Mouse (Mus musculus): ENCODE data around the gene Dnajb2. TPM values are rescaled to one million over a fixed set of nuclear protein-coding genes. Genes with fewer than 3 reads are reported as not detected.

Dnajb2 gene
- total and polyA plus RNA-seq, 2 experiments: 25.4 to 55.9 TPM

DNA sequence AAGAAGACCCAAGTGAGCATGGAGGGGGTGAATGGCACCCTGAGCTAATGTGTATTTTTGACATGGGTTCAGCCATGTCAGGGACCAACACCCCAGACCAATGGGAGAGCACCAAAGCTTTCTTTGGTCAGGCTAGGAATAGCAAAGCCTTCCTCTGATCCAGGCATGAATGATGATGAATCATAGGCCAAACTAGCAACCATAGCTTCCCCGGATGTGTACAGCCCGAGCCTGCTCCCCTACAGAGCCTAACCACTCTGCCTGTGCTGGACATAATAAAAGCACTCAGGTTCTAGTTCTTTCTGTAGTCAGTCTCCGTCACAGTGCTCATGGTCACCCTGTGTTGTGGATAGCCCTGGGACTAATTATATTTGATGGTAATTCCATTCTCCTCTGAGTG lies 14.7 kb upstream of the Dnajb2 start:
- WGBS: 91% methylated on average over 3 of the region's 3 CpGs
- H3K4me1 ChIP-seq (ENCODE audit: control insufficient read depth, insufficient read depth, low read length): peaks cover 15% of the 10 kb centered on the region
- no peak overlapping the region for H3K9ac ChIP-seq (ENCODE audit: low read depth, low read length)
- H3K27me3 ChIP-seq (ENCODE audit: control insufficient read depth, insufficient read depth, low read length): no peaks in the 10 kb centered on the region
- no peak for TF ChIP-seq POLR2A (IDR thresholded peaks at IDR 0.05; ENCODE audit: extremely low read depth, insufficient read depth, low read length)
- no peak for TF ChIP-seq CTCF (IDR thresholded peaks at IDR 0.05; ENCODE audit: low read depth, low read length)
- no peak overlapping the region for H3K27ac ChIP-seq (replicated peaks; ENCODE audit: insufficient read depth, low read depth, low read length)
- H3K4me3 ChIP-seq (ENCODE audit: insufficient read depth, low read depth, low read length): no peak overlapping the region
- H3K36me3 ChIP-seq (ENCODE audit: control insufficient read depth, insufficient read depth, low read length): no peaks in the 10 kb centered on the region
- peaks cover 6% of the 10 kb centered on the region; the same call in 1 of the 2 replicates for H3K79me2 ChIP-seq (ENCODE audit: control insufficient read depth, insufficient read depth, low read length)
- DNase-seq (ENCODE audit: extremely low read depth, low read depth, low spot score): no peak

DNA sequence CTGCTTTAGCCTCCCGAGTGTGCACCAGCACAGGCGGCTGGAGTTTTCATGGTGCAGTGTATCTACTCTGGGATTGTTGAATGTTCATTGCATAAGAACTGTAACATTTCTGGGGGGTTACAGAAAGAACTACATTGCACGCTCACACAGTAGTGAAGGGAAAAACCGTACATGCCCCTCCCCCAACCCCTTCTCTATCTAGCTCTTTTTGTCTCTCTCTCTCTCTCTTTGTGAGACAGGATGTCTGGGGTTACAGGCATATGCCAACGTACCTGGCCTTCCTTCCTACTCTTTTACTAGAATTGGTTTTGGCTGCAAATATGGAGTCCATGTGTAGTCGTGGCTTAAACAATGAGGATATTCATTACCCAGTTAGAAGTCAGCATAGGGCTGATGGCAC lies 13.3 kb upstream of the Dnajb2 start:
- H3K36me3 ChIP-seq (ENCODE audit: control insufficient read depth, insufficient read depth, low read length): no peaks in the 10 kb centered on the region
- WGBS: 79% methylated on average over 6 of the region's 6 CpGs
- H3K79me2 ChIP-seq (ENCODE audit: control insufficient read depth, insufficient read depth, low read length): peaks cover 6% of the 10 kb centered on the region; the same call in 1 of the 2 replicates
- peaks cover 7% of the 10 kb centered on the region for H3K4me1 ChIP-seq (ENCODE audit: control insufficient read depth, insufficient read depth, low read length)
- H3K27ac ChIP-seq (replicated peaks; ENCODE audit: insufficient read depth, low read depth, low read length): no peak overlapping the region
- H3K9ac ChIP-seq (ENCODE audit: low read depth, low read length): no peak overlapping the region
- H3K27me3 ChIP-seq (ENCODE audit: control insufficient read depth, insufficient read depth, low read length): no peaks in the 10 kb centered on the region
- no peak overlapping the region for H3K4me3 ChIP-seq (ENCODE audit: insufficient read depth, low read depth, low read length)
- TF ChIP-seq CTCF (IDR thresholded peaks at IDR 0.05; ENCODE audit: low read depth, low read length) (no peak), POLR2A (IDR thresholded peaks at IDR 0.05; ENCODE audit: extremely low read depth, insufficient read depth, low read length) (no peak)
- DNase-seq (ENCODE audit: extremely low read depth, low read depth, low spot score): no peak

DNA sequence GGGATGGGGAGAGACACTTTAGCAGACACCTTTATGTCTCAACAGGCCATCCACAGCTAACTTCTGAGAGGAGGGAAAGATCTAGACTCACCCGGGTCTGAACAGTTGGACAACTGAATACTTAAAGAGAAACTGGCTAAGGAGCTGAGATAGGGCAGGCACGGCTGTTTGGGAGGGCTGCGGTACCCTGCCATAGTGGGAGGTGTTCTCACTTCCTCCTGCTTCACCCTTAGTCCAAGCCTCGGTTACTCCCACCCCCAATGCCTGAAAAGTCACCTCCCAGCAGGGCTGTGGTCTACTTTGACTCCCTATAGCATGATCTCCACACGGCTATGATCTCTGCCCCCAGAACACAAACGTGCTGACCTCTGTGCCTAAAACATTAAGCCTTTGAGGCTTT lies 12.7 kb upstream of the Dnajb2 start:
- Histone ChIP-seq H3K4me1 (ENCODE audit: control insufficient read depth, insufficient read depth, low read length) (peaks cover 7% of the 10 kb centered on the region), H3K4me3 (ENCODE audit: insufficient read depth, low read depth, low read length) (no peak overlapping the region), H3K9ac (ENCODE audit: low read depth, low read length) (no peak overlapping the region), H3K27ac (replicated peaks; ENCODE audit: insufficient read depth, low read depth, low read length) (no peak overlapping the region), H3K27me3 (ENCODE audit: control insufficient read depth, insufficient read depth, low read length) (no peaks in the 10 kb centered on the region), H3K36me3 (ENCODE audit: control insufficient read depth, insufficient read depth, low read length) (no peaks in the 10 kb centered on the region), H3K79me2 (ENCODE audit: control insufficient read depth, insufficient read depth, low read length) (peaks cover 4% of the 10 kb centered on the region; the same call in 1 of the 2 replicates)
- WGBS: 66% methylated on average over 6 of the region's 6 CpGs
- TF ChIP-seq CTCF (IDR thresholded peaks at IDR 0.05; ENCODE audit: low read depth, low read length) (no peak), POLR2A (IDR thresholded peaks at IDR 0.05; ENCODE audit: extremely low read depth, insufficient read depth, low read length) (no peak)
- DNase-seq (ENCODE audit: extremely low read depth, low read depth, low spot score): no peak

DNA sequence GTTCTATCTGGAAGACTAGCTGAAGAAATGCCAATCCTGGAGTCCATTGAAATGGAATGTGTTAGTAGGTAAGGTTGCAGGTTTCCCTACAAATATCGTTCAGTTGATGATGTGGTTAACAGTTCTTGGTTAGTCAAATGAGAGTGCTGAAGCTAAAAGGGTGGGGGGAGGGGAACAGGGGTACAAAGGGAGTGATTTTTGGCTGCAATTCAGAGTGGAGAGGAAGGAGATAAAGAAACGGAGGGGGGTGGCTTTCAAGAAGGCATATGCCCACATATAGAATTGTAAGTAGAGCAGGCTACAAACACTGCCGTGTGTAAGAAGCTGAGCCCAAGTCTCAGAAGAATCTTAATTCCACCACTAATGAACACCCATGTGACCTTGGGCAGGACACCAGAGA lies 10.7 kb upstream of the Dnajb2 start:
- no peak overlapping the region for H3K9ac ChIP-seq (ENCODE audit: low read depth, low read length)
- 61% methylated on average over 3 of the region's 3 CpGs for WGBS
- TF ChIP-seq POLR2A (IDR thresholded peaks at IDR 0.05; ENCODE audit: extremely low read depth, insufficient read depth, low read length) (no peak), CTCF (IDR thresholded peaks at IDR 0.05; ENCODE audit: low read depth, low read length) (no peak)
- H3K27ac ChIP-seq (replicated peaks; ENCODE audit: insufficient read depth, low read depth, low read length): no peak overlapping the region
- no peak overlapping the region for H3K4me3 ChIP-seq (ENCODE audit: insufficient read depth, low read depth, low read length)
- no peaks in the 10 kb centered on the region for H3K79me2 ChIP-seq (ENCODE audit: control insufficient read depth, insufficient read depth, low read length)
- peaks cover 5% of the 10 kb centered on the region for H3K4me1 ChIP-seq (ENCODE audit: control insufficient read depth, insufficient read depth, low read length)
- no peak for DNase-seq (ENCODE audit: extremely low read depth, low read depth, low spot score)
- H3K36me3 ChIP-seq (ENCODE audit: control insufficient read depth, insufficient read depth, low read length): no peaks in the 10 kb centered on the region
- no peaks in the 10 kb centered on the region for H3K27me3 ChIP-seq (ENCODE audit: control insufficient read depth, insufficient read depth, low read length)

DNA sequence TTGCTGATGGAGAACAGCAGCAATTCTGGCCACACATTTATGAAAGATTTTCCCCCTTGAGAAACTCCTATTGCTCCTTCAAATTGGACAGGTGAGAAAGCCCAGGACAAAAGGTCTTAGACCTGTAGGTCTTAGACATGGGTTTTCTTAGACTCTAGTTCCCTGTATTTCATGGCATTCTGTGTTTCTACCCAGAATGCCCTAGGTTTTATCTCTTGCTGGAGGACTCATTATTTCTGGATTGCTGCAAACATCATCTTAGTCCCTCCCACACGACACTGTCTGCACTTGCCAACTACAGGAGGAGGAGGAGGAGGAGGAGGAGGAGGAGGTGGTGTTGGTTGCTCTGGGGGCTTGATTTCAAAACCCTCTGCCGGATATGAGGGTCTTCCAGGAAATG lies 10.1 kb upstream of the Dnajb2 start:
- H3K36me3 ChIP-seq (ENCODE audit: control insufficient read depth, insufficient read depth, low read length): no peaks in the 10 kb centered on the region
- peaks cover 5% of the 10 kb centered on the region for H3K4me1 ChIP-seq (ENCODE audit: control insufficient read depth, insufficient read depth, low read length)
- WGBS: 67% methylated on average over 2 of the region's 2 CpGs
- H3K79me2 ChIP-seq (ENCODE audit: control insufficient read depth, insufficient read depth, low read length): no peaks in the 10 kb centered on the region
- DNase-seq (ENCODE audit: extremely low read depth, low read depth, low spot score): no peak
- no peak overlapping the region for H3K9ac ChIP-seq (ENCODE audit: low read depth, low read length)
- H3K4me3 ChIP-seq (ENCODE audit: insufficient read depth, low read depth, low read length): no peak overlapping the region
- H3K27me3 ChIP-seq (ENCODE audit: control insufficient read depth, insufficient read depth, low read length): no peaks in the 10 kb centered on the region
- no peak for TF ChIP-seq CTCF (IDR thresholded peaks at IDR 0.05; ENCODE audit: low read depth, low read length)
- no peak for TF ChIP-seq POLR2A (IDR thresholded peaks at IDR 0.05; ENCODE audit: extremely low read depth, insufficient read depth, low read length)
- H3K27ac ChIP-seq (replicated peaks; ENCODE audit: insufficient read depth, low read depth, low read length): no peak overlapping the region

DNA sequence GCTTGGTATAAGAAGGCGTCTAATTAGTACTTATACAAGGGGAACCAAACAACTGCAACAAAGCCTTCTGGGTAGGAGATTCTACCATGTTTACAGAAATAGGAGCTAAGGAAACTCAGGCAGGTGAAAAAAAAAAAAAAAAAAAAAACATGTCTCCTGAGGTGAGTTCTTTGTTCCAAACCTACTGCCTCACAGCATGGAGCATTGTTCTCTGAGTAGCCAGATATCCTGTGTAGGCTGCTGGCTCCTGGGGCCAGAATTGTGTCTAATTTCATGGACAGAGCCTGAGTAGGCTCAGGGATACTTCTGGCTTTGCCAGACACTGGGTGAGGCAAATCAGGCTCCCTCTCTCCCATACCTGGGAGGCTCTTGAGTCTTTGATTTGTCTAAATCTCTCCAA lies 8.6 kb upstream of the Dnajb2 start:
- Histone ChIP-seq H3K4me3 (ENCODE audit: insufficient read depth, low read depth, low read length) (no peak overlapping the region), H3K27me3 (ENCODE audit: control insufficient read depth, insufficient read depth, low read length) (no peaks in the 10 kb centered on the region), H3K9ac (ENCODE audit: low read depth, low read length) (no peak overlapping the region), H3K36me3 (ENCODE audit: control insufficient read depth, insufficient read depth, low read length) (no peaks in the 10 kb centered on the region), H3K4me1 (ENCODE audit: control insufficient read depth, insufficient read depth, low read length) (peaks cover 2% of the 10 kb centered on the region), H3K27ac (replicated peaks; ENCODE audit: insufficient read depth, low read depth, low read length) (no peak overlapping the region), H3K79me2 (ENCODE audit: control insufficient read depth, insufficient read depth, low read length) (no peaks in the 10 kb centered on the region)
- no peak for DNase-seq (ENCODE audit: extremely low read depth, low read depth, low spot score)
- 94% methylated on average over 1 of the region's 1 CpGs for WGBS
- TF ChIP-seq POLR2A (IDR thresholded peaks at IDR 0.05; ENCODE audit: extremely low read depth, insufficient read depth, low read length): no peak
- no peak for TF ChIP-seq CTCF (IDR thresholded peaks at IDR 0.05; ENCODE audit: low read depth, low read length)
